Mouse (Mus musculus) spleen, embryonic (tissue): ENCODE measurements around the gene Csrnp3.

Source experiments
- CTCF ChIA-PET: fragments of 350-600 bp; sonication (Branson Sonifier 250); formaldehyde crosslinking; loops from one replicate; lab custom pipeline; 2022; lab: Charles Lee

Csrnp3 gene

GRCm38 (mm10) chr2:65864778-65865339 is 19.3 kb downstream of the Csrnp3 start:
- CTCF ChIA-PET: no interaction called here

- CTCF ChIA-PET: no interaction called here
These were observed 25.5 kb downstream of the Csrnp3 start for GRCm38 (mm10) chr2:65870919-65871582.

- CTCF ChIA-PET: no interaction called here
These were observed 46.0 kb downstream of the Csrnp3 start for GRCm38 (mm10) chr2:65891590-65891989.

- CTCF ChIA-PET: no interaction called here
These were observed 47.7 kb downstream of the Csrnp3 start for GRCm38 (mm10) chr2:65893241-65893640.

GRCm38 (mm10) chr2:65894299-65894698 is 48.7 kb downstream of the Csrnp3 start:
- CTCF ChIA-PET: no interaction called here

GRCm38 (mm10) chr2:65896542-65896941 is 51.0 kb downstream of the Csrnp3 start:
- CTCF ChIA-PET: no interaction called here

- CTCF ChIA-PET: no interaction called here
These were observed 51.5 kb downstream of the Csrnp3 start for GRCm38 (mm10) chr2:65897084-65897483.

- CTCF ChIA-PET: no interaction called here
These were observed 53.9 kb downstream of the Csrnp3 start for GRCm38 (mm10) chr2:65899478-65899877.

GRCm38 (mm10) chr2:65908526-65908925 is 63.0 kb downstream of the Csrnp3 start:
- CTCF ChIA-PET: no interaction called here

GRCm38 (mm10) chr2:65909724-65910521 is 64.4 kb downstream of the Csrnp3 start:
- CTCF ChIA-PET: no interaction called here

- CTCF ChIA-PET: no interaction called here
These were observed 70.4 kb downstream of the Csrnp3 start for GRCm38 (mm10) chr2:65915994-65916393.

GRCm38 (mm10) chr2:65920651-65921412 is 75.3 kb downstream of the Csrnp3 start:
- CTCF ChIA-PET: no interaction called here

- CTCF ChIA-PET: no interaction called here
These were observed 79.9 kb downstream of the Csrnp3 start for GRCm38 (mm10) chr2:65925363-65925941.

GRCm38 (mm10) chr2:65926935-65927708 is 81.6 kb downstream of the Csrnp3 start:
- CTCF ChIA-PET: no interaction called here

GRCm38 (mm10) chr2:65929286-65929685 is 83.7 kb downstream of the Csrnp3 start:
- CTCF ChIA-PET: no interaction called here

GRCm38 (mm10) chr2:65929927-65930326 is 84.4 kb downstream of the Csrnp3 start:
- CTCF ChIA-PET: no interaction called here

GRCm38 (mm10) chr2:65931313-65931712 is 85.7 kb downstream of the Csrnp3 start:
- CTCF ChIA-PET: interaction anchor here (0.6 to 0.7 kb wide), 2 partner anchors 74 to 531 kb away, joined by 3 read pairs; no protein-coding TSS in a partner anchor

GRCm38 (mm10) chr2:65931841-65932311 is 86.3 kb downstream of the Csrnp3 start:
- CTCF ChIA-PET: interaction anchor here (0.6 kb wide), 1 partner anchor 73 kb away, joined by 3 read pairs; no protein-coding TSS in a partner anchor

- CTCF ChIA-PET: interaction anchor here (0.6 kb wide), 1 partner anchor 10 kb away, joined by 3 read pairs; no protein-coding TSS in a partner anchor
These were observed 88.5 kb downstream of the Csrnp3 start for GRCm38 (mm10) chr2:65934099-65934498.

GRCm38 (mm10) chr2:65938900-65939299 is 93.3 kb downstream of the Csrnp3 start:
- CTCF ChIA-PET: no interaction called here
